Mouse (Mus musculus): ENCODE results near the gene Klhdc2. TPM values are rescaled to one million over a fixed set of nuclear protein-coding genes. Genes with fewer than 3 reads are reported as not detected.

Klhdc2 gene
- polyA plus RNA-seq, 1 experiment from 2014 or later, result 124 TPM

DNA sequence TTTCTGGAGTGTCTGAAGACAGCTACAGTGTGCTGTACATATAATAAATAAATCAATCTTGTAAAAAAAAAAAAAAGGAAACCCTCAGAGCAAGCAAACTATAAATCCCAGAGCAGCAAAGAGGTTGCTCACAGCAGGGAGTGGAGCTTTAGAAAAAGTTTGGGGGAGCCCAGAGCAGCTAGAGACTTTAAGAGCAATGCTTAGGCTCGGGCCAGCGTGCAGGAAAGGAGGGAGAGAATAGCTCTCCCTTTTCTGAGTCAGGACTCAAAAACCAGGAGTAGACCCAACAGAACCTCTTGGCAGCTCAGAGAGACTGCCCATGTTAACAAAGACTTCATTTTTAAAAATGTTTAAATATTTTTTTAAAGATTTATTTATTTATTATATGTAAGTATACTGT, 27.5 kb upstream of the Klhdc2 start:
- H3K27me3 ChIP-seq (ENCODE audit: control insufficient read depth, insufficient read depth, low read length), result no peaks in the 10 kb centered on the region
- H3K9me3 ChIP-seq (ENCODE audit: control insufficient read depth, low read depth, low read length), result no peaks in the 10 kb centered on the region
- H3K4me1 ChIP-seq (ENCODE audit: control insufficient read depth, insufficient read depth, low read length), result no peaks in the 10 kb centered on the region
- no peak overlapping the region for H3K27ac ChIP-seq (ENCODE audit: low read length)
- H3K4me3 ChIP-seq (ENCODE audit: low read depth, low read length), result no peak overlapping the region
- H3K4me2 ChIP-seq (replicated peaks; ENCODE audit: low read depth, low read length), result no peak overlapping the region
- ATAC-seq (ENCODE audit: insufficient number of reproducible peaks, insufficient read depth, low FRiP score, low read depth), result no peak
- H3K36me3 ChIP-seq (ENCODE audit: control insufficient read depth, insufficient read depth, low read length), result no peaks in the 10 kb centered on the region
- H3K9ac ChIP-seq (replicated peaks; ENCODE audit: low read depth, low read length), result no peak overlapping the region
- WGBS, result 82% methylated on average over 2 of the region's 2 CpGs

- H3K27ac ChIP-seq (ENCODE audit: low read length), result no peak overlapping the region
Measured at GRCm38 (mm10) chr12:69279931-69280469, 16.5 kb upstream of the Klhdc2 start.

GRCm38 (mm10) chr12:69280915-69281314, 15.6 kb upstream of the Klhdc2 start:
- Histone ChIP-seq H3K27me3 (ENCODE audit: control insufficient read depth, insufficient read depth, low read length) (no peaks in the 10 kb centered on the region), H3K9ac (replicated peaks; ENCODE audit: low read depth, low read length) (no peak overlapping the region), H3K36me3 (ENCODE audit: control insufficient read depth, insufficient read depth, low read length) (no peaks in the 10 kb centered on the region), H3K4me1 (ENCODE audit: control insufficient read depth, insufficient read depth, low read length) (no peaks in the 10 kb centered on the region), H3K4me2 (replicated peaks; ENCODE audit: low read depth, low read length) (no peak overlapping the region), H3K27ac (ENCODE audit: low read length) (no peak overlapping the region), H3K4me3 (ENCODE audit: low read depth, low read length) (no peak overlapping the region), H3K9me3 (ENCODE audit: control insufficient read depth, low read depth, low read length) (no peaks in the 10 kb centered on the region)
- ATAC-seq (ENCODE audit: insufficient number of reproducible peaks, insufficient read depth, low FRiP score, low read depth), result no peak
- WGBS, result 90% methylated on average over 3 of the region's 3 CpGs

More at GRCm38 (mm10) chr12:69279931-69280469, 16.5 kb upstream of the Klhdc2 start:
- no peaks in the 10 kb centered on the region for H3K27me3 ChIP-seq (ENCODE audit: control insufficient read depth, insufficient read depth, low read length)
- no peak overlapping the region for H3K4me2 ChIP-seq (replicated peaks; ENCODE audit: low read depth, low read length)
- H3K9me3 ChIP-seq (ENCODE audit: control insufficient read depth, low read depth, low read length), result no peaks in the 10 kb centered on the region
- ATAC-seq (ENCODE audit: insufficient number of reproducible peaks, insufficient read depth, low FRiP score, low read depth), result no peak
- H3K9ac ChIP-seq (replicated peaks; ENCODE audit: low read depth, low read length), result no peak overlapping the region
- H3K4me3 ChIP-seq (ENCODE audit: low read depth, low read length), result no peak overlapping the region
- no peaks in the 10 kb centered on the region for H3K36me3 ChIP-seq (ENCODE audit: control insufficient read depth, insufficient read depth, low read length)
- WGBS, result 32% methylated on average over 1 of the region's 1 CpGs
- no peaks in the 10 kb centered on the region for H3K4me1 ChIP-seq (ENCODE audit: control insufficient read depth, insufficient read depth, low read length)

- no peak overlapping the region for H3K27ac ChIP-seq (ENCODE audit: low read length)
- H3K4me1 ChIP-seq (ENCODE audit: control insufficient read depth, insufficient read depth, low read length), result no peaks in the 10 kb centered on the region
- H3K27me3 ChIP-seq (ENCODE audit: control insufficient read depth, insufficient read depth, low read length), result no peaks in the 10 kb centered on the region
- H3K9me3 ChIP-seq (ENCODE audit: control insufficient read depth, low read depth, low read length), result no peaks in the 10 kb centered on the region
- 82% methylated on average over 7 of the region's 7 CpGs for WGBS
- no peak overlapping the region for H3K4me2 ChIP-seq (replicated peaks; ENCODE audit: low read depth, low read length)
- no peak overlapping the region for H3K4me3 ChIP-seq (ENCODE audit: low read depth, low read length)
- ATAC-seq (ENCODE audit: insufficient number of reproducible peaks, insufficient read depth, low FRiP score, low read depth), result no peak
- H3K36me3 ChIP-seq (ENCODE audit: control insufficient read depth, insufficient read depth, low read length), result no peaks in the 10 kb centered on the region
- H3K9ac ChIP-seq (replicated peaks; ENCODE audit: low read depth, low read length), result no peak overlapping the region
Measured at GRCm38 (mm10) chr12:69283146-69283545, 13.3 kb upstream of the Klhdc2 start.

DNA sequence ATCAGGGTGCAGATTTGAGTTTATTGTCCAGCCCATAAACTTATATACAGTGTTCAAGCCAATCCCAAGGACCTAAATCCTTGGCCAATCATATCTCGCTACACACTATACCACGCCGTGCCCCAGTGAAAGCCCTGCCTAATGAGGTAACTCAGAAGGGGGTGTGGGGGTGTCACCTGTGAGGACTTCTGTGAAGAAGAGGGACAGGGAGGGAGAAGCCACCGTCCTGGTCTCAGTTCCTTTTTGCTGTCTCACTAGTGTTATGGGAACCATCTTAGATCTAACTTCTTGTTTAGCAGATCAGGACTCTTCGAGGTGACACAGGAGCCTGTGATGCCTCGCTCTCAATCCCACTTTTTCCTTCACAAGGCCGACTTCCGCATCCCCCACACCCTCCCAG, 8.9 kb upstream of the Klhdc2 start:
- no peaks in the 10 kb centered on the region for H3K27me3 ChIP-seq (ENCODE audit: control insufficient read depth, insufficient read depth, low read length)
- 92% methylated on average over 8 of the region's 8 CpGs for WGBS
- H3K9ac ChIP-seq (replicated peaks; ENCODE audit: low read depth, low read length), result no peak overlapping the region
- no peak overlapping the region for H3K4me3 ChIP-seq (ENCODE audit: low read depth, low read length)
- H3K36me3 ChIP-seq (ENCODE audit: control insufficient read depth, insufficient read depth, low read length), result no peaks in the 10 kb centered on the region
- no peak for ATAC-seq (ENCODE audit: insufficient number of reproducible peaks, insufficient read depth, low FRiP score, low read depth)
- no peaks in the 10 kb centered on the region for H3K4me1 ChIP-seq (ENCODE audit: control insufficient read depth, insufficient read depth, low read length)
- no peaks in the 10 kb centered on the region for H3K9me3 ChIP-seq (ENCODE audit: control insufficient read depth, low read depth, low read length)
- no peak overlapping the region for H3K27ac ChIP-seq (ENCODE audit: low read length)
- no peak overlapping the region for H3K4me2 ChIP-seq (replicated peaks; ENCODE audit: low read depth, low read length)

DNA sequence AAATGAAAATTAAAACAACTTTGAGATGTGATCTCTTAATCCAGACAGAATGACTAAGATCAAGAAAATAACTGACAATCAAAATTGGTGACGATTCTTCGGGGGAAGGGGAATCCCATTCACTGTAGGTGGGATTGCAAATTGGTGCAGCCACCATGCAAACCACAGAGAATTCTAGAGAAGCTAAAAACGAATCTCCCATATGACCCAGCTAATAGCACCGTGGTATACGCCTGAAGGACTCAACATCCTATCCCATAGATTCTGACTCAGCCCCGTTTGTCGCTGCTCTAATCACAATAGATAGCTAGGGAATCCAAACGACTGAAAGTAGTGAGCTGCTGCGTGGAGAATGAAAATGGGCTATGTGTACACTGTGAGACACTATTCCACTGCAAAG, 7.8 kb upstream of the Klhdc2 start:
- WGBS, result 71% methylated on average over 9 of the region's 9 CpGs

GRCm38 (mm10) chr12:69292401-69292800, 4.1 kb upstream of the Klhdc2 start:
- Histone ChIP-seq H3K9ac (replicated peaks; ENCODE audit: low read depth, low read length) (no peak overlapping the region), H3K4me1 (ENCODE audit: control insufficient read depth, insufficient read depth, low read length) (no peaks in the 10 kb centered on the region), H3K4me3 (ENCODE audit: low read depth, low read length) (no peak overlapping the region), H3K27ac (ENCODE audit: low read length) (no peak overlapping the region), H3K4me2 (replicated peaks; ENCODE audit: low read depth, low read length) (no peak overlapping the region), H3K36me3 (ENCODE audit: control insufficient read depth, insufficient read depth, low read length) (no peaks in the 10 kb centered on the region), H3K9me3 (ENCODE audit: control insufficient read depth, low read depth, low read length) (no peaks in the 10 kb centered on the region), H3K27me3 (ENCODE audit: control insufficient read depth, insufficient read depth, low read length) (no peaks in the 10 kb centered on the region)
- no peak for ATAC-seq (ENCODE audit: insufficient number of reproducible peaks, insufficient read depth, low FRiP score, low read depth)
- 86% methylated on average over 6 of the region's 6 CpGs for WGBS

More for the DNA sequence above, 7.8 kb upstream of the Klhdc2 start:
- no peak for ATAC-seq (ENCODE audit: insufficient number of reproducible peaks, insufficient read depth, low FRiP score, low read depth)
- Histone ChIP-seq H3K27ac (ENCODE audit: low read length) (no peak overlapping the region), H3K4me3 (ENCODE audit: low read depth, low read length) (no peak overlapping the region), H3K9ac (replicated peaks; ENCODE audit: low read depth, low read length) (no peak overlapping the region), H3K27me3 (ENCODE audit: control insufficient read depth, insufficient read depth, low read length) (no peaks in the 10 kb centered on the region), H3K36me3 (ENCODE audit: control insufficient read depth, insufficient read depth, low read length) (no peaks in the 10 kb centered on the region), H3K4me2 (replicated peaks; ENCODE audit: low read depth, low read length) (no peak overlapping the region), H3K9me3 (ENCODE audit: control insufficient read depth, low read depth, low read length) (no peaks in the 10 kb centered on the region), H3K4me1 (ENCODE audit: control insufficient read depth, insufficient read depth, low read length) (no peaks in the 10 kb centered on the region)

- peaks cover 6% of the 10 kb centered on the region for H3K4me1 ChIP-seq (ENCODE audit: control insufficient read depth, insufficient read depth, low read length)
- no peaks in the 10 kb centered on the region for H3K9me3 ChIP-seq (ENCODE audit: control insufficient read depth, low read depth, low read length)
- H3K4me2 ChIP-seq (replicated peaks; ENCODE audit: low read depth, low read length), result no peak overlapping the region
- no peak overlapping the region for H3K9ac ChIP-seq (replicated peaks; ENCODE audit: low read depth, low read length)
- no peak for ATAC-seq (ENCODE audit: insufficient number of reproducible peaks, insufficient read depth, low FRiP score, low read depth)
- 50% methylated on average over 2 of the region's 2 CpGs for WGBS
- H3K4me3 ChIP-seq (ENCODE audit: low read depth, low read length), result no peak overlapping the region
- no peaks in the 10 kb centered on the region for H3K27me3 ChIP-seq (ENCODE audit: control insufficient read depth, insufficient read depth, low read length)
- H3K36me3 ChIP-seq (ENCODE audit: control insufficient read depth, insufficient read depth, low read length), result no peaks in the 10 kb centered on the region
- no peak overlapping the region for H3K27ac ChIP-seq (ENCODE audit: low read length)
Measured at GRCm38 (mm10) chr12:69293815-69294214, 2.7 kb upstream of the Klhdc2 start.

- WGBS, result 89% methylated on average over 2 of the region's 2 CpGs
- H3K4me3 ChIP-seq (ENCODE audit: low read depth, low read length), result no peak overlapping the region
Measured at GRCm38 (mm10) chr12:69294936-69295335, 1.5 kb upstream of the Klhdc2 start.

More at GRCm38 (mm10) chr12:69294936-69295335, 1.5 kb upstream of the Klhdc2 start:
- Histone ChIP-seq H3K9me3 (ENCODE audit: control insufficient read depth, low read depth, low read length) (no peaks in the 10 kb centered on the region), H3K27ac (ENCODE audit: low read length) (no peak overlapping the region), H3K4me2 (replicated peaks; ENCODE audit: low read depth, low read length) (no peak overlapping the region), H3K9ac (replicated peaks; ENCODE audit: low read depth, low read length) (no peak overlapping the region), H3K36me3 (ENCODE audit: control insufficient read depth, insufficient read depth, low read length) (no peaks in the 10 kb centered on the region), H3K27me3 (ENCODE audit: control insufficient read depth, insufficient read depth, low read length) (no peaks in the 10 kb centered on the region), H3K4me1 (ENCODE audit: control insufficient read depth, insufficient read depth, low read length) (peaks cover 11% of the 10 kb centered on the region)
- no peak for ATAC-seq (ENCODE audit: insufficient number of reproducible peaks, insufficient read depth, low FRiP score, low read depth)

Data from stomach, embryonic 14.5 days (tissue).